Mouse (Mus musculus) stomach, embryonic 14.5 days (tissue): Measurements from ENCODE around the gene Fcgr1. TPM values are rescaled to one million over a fixed set of nuclear protein-coding genes. Genes with fewer than 3 reads are reported as not detected.

Experiments
- ATAC-seq: fragments of 200-750 bp; cut with Nextera tagmentation; 2 replicates; pipeline ENCODE4 v1.8.0; 2017; ENCODE audit warnings: low read depth, moderate TSS enrichment; ENCODE audit not compliant: insufficient number of reproducible peaks, insufficient read depth, low FRiP score
- H3K27ac ChIP-seq: fragments of 300-500 bp; sonication (generic); 2 replicates; pipeline ENCODE4 v1.5.1; 2014; ENCODE audit warnings: mild to moderate bottlenecking, low read length, moderate library complexity, mixed read lengths
- H3K27me3 ChIP-seq: fragments of 300-500 bp; sonication (generic); 2 replicates; pipeline ENCODE4 v1.6.1; 2014; ENCODE audit warnings: low read length, control low read depth, mixed read lengths; ENCODE audit not compliant: control insufficient read depth, insufficient read depth
- H3K36me3 ChIP-seq: fragments of 300-500 bp; sonication (generic); 2 replicates; pipeline ENCODE4 v1.6.1; 2014; ENCODE audit warnings: mild to moderate bottlenecking, control low read depth, low read length, moderate library complexity, mixed read lengths; ENCODE audit not compliant: control insufficient read depth, insufficient read depth
- H3K4me1 ChIP-seq: fragments of 300-500 bp; sonication (generic); 2 replicates; pipeline ENCODE4 v1.6.1; 2014; ENCODE audit warnings: low read length, control low read depth, mixed read lengths; ENCODE audit not compliant: control insufficient read depth, insufficient read depth
- H3K4me2 ChIP-seq: fragments of 300-500 bp; sonication (generic); replicated peaks from 2 replicates; pipeline ENCODE4 v1.6.1; 2014; ENCODE audit warnings: low read depth, low read length, control low read depth
- H3K4me3 ChIP-seq: fragments of 300-500 bp; sonication (generic); 2 replicates; pipeline ENCODE4 v1.5.1; 2014; ENCODE audit warnings: low read depth, low read length, control low read depth
- H3K9ac ChIP-seq: fragments of 300-500 bp; sonication (generic); replicated peaks from 2 replicates; pipeline ENCODE4 v1.6.1; 2014; ENCODE audit warnings: low read depth, mild to moderate bottlenecking, control low read depth, low read length, moderate library complexity, mixed read lengths
- H3K9me3 ChIP-seq: fragments of 300-500 bp; sonication (generic); 2 replicates; pipeline ENCODE4 v1.6.1; 2016; ENCODE audit warnings: low read depth, low read length, control low read depth; ENCODE audit not compliant: control insufficient read depth
- WGBS: fragments of 180-500 bp; shearing (Covaris S2); extraction: QIAGEN DNeasy Blood & Tissue Kit; methylation state at CpG from one replicate; pipeline ENCODE4 v1.1.7; 2014; 5-methylcytosine and 5-hydroxymethylcytosine counted together
- polyA plus RNA-seq: library from polyadenylated mRNA; unstranded; fragments of >200 nt; fragmentation: Nextera tagmentation; extraction: Ambion mirVana; gene quantifications from 2 replicates; pipeline ENCODE4 v1.2.1, GENCODE M21; 2014

Gene Fcgr1
- polyA plus RNA-seq, 1 experiment from 2014 or later, result 3.8 TPM

DNA sequence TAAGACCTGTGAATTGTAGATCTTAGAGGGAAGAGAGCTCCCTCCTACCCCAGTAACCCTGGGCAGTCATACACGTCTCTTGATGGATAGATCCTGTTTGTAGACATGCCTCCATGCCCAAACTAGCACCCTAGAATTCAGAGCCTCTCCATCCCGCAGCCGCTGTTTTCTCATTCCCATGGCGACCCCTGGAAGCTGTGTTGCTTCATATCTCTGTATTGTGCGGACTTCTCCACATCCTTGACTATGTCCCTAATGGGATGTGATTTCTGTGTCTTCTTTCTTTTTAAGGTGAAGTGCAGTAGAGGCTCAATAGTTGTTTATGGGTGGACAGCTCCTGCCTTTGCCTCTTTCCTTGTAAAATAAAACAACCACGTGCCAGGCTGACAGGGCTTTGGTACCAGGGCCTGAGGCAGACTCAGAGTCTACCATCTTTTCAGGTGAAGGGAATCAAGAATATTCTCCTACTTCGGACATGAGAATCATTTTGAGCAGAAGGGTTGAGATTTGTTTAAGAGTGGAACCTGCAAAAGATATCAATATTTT, 29.3 kb downstream of the Fcgr1 start:
- 71% methylated on average over 7 of the region's 7 CpGs for WGBS
- no peaks in the 10 kb centered on the region for H3K27me3 ChIP-seq
- H3K27ac ChIP-seq, result peak overlapping the region; percentile 98
- H3K4me2 ChIP-seq, result peak overlapping the region; percentile 79
- peak overlapping the region; percentile 79; the same call in 1 of the 2 replicates for H3K9ac ChIP-seq
- H3K36me3 ChIP-seq, result no peaks in the 10 kb centered on the region
- no peaks in the 10 kb centered on the region for H3K9me3 ChIP-seq
- no peak for ATAC-seq
- H3K4me1 ChIP-seq, result peaks cover 16% of the 10 kb centered on the region
- peak overlapping the region; percentile 58; the same call in 1 of the 2 replicates for H3K4me3 ChIP-seq

DNA sequence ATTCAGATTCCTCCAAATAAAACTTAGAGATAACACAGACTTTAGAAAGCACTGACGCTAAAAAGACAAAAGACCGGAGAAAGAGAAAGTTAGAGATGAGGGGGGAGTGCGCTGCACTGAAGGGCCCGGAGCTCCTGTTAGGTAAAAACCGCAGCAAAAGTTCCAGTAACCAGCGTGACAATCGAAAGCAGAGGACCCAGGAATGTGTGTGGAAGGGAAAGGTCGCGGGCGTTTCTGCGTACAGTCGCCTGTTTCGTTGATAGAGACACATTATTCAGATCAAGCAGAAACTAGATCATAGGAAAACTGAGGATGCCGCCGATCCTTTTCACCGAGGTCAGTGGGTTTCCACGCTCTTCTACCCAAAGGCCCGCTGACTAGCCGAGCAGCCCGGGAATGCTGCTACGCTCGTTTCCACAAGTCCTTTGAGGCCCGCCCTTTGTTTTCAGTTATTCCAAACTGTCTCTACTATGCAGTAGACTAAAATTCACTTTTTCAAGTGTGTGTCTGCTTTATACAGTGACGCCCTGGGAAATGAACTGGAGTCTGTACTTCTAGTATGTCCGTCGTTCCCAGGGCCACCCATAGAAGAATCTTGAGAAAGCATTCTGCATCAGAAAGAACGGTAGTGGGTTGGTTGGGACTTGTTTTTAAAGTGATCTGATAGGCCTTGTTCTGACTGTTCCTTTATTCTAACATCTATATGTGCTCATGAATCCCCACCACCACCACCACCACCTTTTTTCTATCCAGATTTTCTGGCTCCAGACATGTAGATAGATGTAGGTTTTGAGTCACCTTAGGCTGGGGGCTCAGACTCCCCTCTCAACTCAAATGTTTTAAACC, 30.0 kb downstream of the Fcgr1 start:
- Histone ChIP-seq H3K4me2 (peak overlapping the region; percentile 79), H3K4me3 (peak overlapping the region; percentile 58), H3K27me3 (no peaks in the 10 kb centered on the region), H3K9ac (peak overlapping the region; percentile 79), H3K4me1 (peaks cover 16% of the 10 kb centered on the region), H3K36me3 (no peaks in the 10 kb centered on the region), H3K27ac (peak overlapping the region; percentile 98), H3K9me3 (no peaks in the 10 kb centered on the region)
- WGBS, result 6% methylated on average over 27 of the region's 27 CpGs
- no peak for ATAC-seq

DNA sequence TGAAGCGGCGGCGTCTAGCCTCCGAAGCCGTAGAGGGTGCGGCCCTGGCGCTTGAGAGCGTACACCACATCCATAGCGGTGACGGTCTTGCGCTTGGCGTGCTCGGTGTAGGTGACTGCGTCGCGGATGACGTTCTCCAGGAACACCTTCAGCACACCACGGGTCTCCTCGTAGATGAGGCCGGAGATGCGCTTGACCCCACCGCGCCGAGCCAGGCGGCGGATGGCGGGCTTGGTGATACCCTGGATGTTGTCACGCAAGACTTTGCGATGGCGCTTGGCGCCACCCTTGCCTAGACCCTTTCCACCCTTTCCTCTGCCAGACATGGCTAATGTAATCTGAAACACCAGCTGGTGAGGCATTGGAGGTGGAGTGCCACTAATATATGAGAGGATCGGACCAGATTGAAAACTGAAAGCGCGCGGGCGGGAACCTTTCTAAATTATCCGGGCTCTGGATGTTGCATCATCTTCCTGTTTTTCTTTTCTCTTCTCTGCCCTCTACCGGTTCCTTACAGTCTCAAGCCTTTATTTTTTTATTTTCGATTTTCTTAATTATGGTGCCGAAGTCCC, 30.7 kb downstream of the Fcgr1 start, which contains the start of gene Hist2h4:
Gene Hist2h4, minus strand, starts transcription at position 333 of the 572 bp plus-strand sequence.
- H3K9ac ChIP-seq, result peak within 1 kb of the TSS; percentile 79
- peak; percentile 87 for ATAC-seq
- peak within 1 kb of the TSS; percentile 58 for H3K4me3 ChIP-seq
- no peaks in the 10 kb centered on the region for H3K9me3 ChIP-seq
- H3K27me3 ChIP-seq, result no peaks in the 10 kb centered on the region
- peaks cover 16% of the 10 kb centered on the region for H3K4me1 ChIP-seq
- H3K4me2 ChIP-seq, result peak within 1 kb of the TSS; percentile 79
- no peaks in the 10 kb centered on the region for H3K36me3 ChIP-seq
- peak within 1 kb of the TSS; percentile 98 for H3K27ac ChIP-seq
- under 1% methylated on average over 40 of the region's 40 CpGs for WGBS

DNA sequence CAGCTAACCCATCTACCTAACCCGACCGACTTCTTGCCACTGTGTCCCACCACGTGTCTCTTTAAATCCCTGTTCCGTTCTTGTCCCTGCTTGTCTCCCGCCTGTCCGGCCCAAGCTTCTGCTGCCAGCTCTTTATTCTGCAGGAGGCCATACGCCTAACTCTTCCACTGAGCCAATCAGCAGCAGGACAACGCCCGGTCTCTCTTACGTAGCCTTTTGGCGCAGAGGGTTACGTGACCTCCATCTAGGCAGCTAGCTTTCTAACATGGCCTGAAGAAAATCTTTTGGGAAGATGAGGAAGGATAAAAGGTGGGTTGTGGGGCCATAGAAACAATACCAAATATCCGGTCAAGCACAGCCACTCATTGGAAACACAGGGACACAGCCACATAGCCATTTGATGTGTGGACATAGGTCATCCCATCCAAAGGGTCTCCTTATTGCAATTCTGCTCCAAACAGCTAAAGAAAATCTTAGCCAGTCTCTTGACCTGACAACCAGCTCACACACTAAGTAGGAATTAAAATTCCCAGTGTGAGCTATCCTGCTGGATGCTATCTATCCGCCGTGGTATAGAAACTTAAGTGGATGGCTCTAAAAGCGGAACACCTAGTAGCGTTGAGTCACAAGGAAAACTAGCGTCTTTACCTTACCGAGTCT, 31.4 kb downstream of the Fcgr1 start:
- H3K9ac ChIP-seq, result peak overlapping the region; percentile 79

GRCm38 (mm10) chr3:96261623-96262022, 32.1 kb downstream of the Fcgr1 start:
- Histone ChIP-seq H3K36me3 (no peaks in the 10 kb centered on the region), H3K9ac (peak overlapping the region; percentile 79; the same call in 1 of the 2 replicates), H3K4me2 (peak overlapping the region; percentile 79), H3K9me3 (no peaks in the 10 kb centered on the region), H3K4me1 (peaks cover 13% of the 10 kb centered on the region), H3K4me3 (peak overlapping the region; percentile 58), H3K27ac (peak overlapping the region; percentile 98), H3K27me3 (no peaks in the 10 kb centered on the region)
- ATAC-seq, result no peak
- WGBS, result 51% methylated on average over 3 of the region's 3 CpGs

More for the DNA sequence above, 31.4 kb downstream of the Fcgr1 start:
- Histone ChIP-seq H3K4me3 (peak overlapping the region; percentile 58), H3K4me1 (peaks cover 13% of the 10 kb centered on the region), H3K4me2 (peak overlapping the region; percentile 79), H3K36me3 (no peaks in the 10 kb centered on the region), H3K27me3 (no peaks in the 10 kb centered on the region), H3K9me3 (no peaks in the 10 kb centered on the region), H3K27ac (peak overlapping the region; percentile 98)
- WGBS, result under 1% methylated on average over 19 of the region's 19 CpGs
- peak; percentile 88 for ATAC-seq

GRCm38 (mm10) chr3:96260220-96260619, 33.5 kb downstream of the Fcgr1 start:
- WGBS, result 94% methylated on average over 5 of the region's 5 CpGs
- no peak for ATAC-seq

GRCm38 (mm10) chr3:96257190-96257589, 36.6 kb downstream of the Fcgr1 start:
- Histone ChIP-seq H3K27ac (no peak overlapping the region), H3K27me3 (no peaks in the 10 kb centered on the region), H3K4me1 (peaks cover 13% of the 10 kb centered on the region; the same call in 1 of the 2 replicates), H3K9ac (no peak overlapping the region), H3K36me3 (no peaks in the 10 kb centered on the region), H3K9me3 (no peaks in the 10 kb centered on the region), H3K4me3 (no peak overlapping the region), H3K4me2 (no peak overlapping the region)
- ATAC-seq, result no peak
- 68% methylated on average over 3 of the region's 3 CpGs for WGBS

More at GRCm38 (mm10) chr3:96260220-96260619, 33.5 kb downstream of the Fcgr1 start:
- no peaks in the 10 kb centered on the region for H3K27me3 ChIP-seq
- no peak overlapping the region for H3K4me3 ChIP-seq
- H3K4me2 ChIP-seq, result no peak overlapping the region
- no peaks in the 10 kb centered on the region for H3K36me3 ChIP-seq
- no peaks in the 10 kb centered on the region for H3K9me3 ChIP-seq
- H3K9ac ChIP-seq, result no peak overlapping the region
- H3K27ac ChIP-seq, result no peak overlapping the region
- H3K4me1 ChIP-seq, result peaks cover 21% of the 10 kb centered on the region
